Comparison of ENCODE assay signal across 8 mouse cellular contexts in genomic region chr3:65659620-65659932, GRCm38 (mm10). TPM values are rescaled to one million over a fixed set of nuclear protein-coding genes. Genes with fewer than 3 reads are reported as not detected.
DNase-seq lines count a peak whose midpoint lies in the region; ATAC-seq and TF ChIP-seq lines count a peak whose summit lies in the region.

No protein-coding gene starts in this region.

- H3K9ac ChIP-seq in forebrain, embryonic 14.5 days (ENCODE audit: low read length) = peak overlapping the region; percentile 76
- H3K9ac ChIP-seq in liver, embryonic 15.5 days = peak overlapping the region; percentile 39

- no peaks in the 10 kb centered on the region for H3K9me3 ChIP-seq in heart, embryonic 10.5 days
- H3K9me3 ChIP-seq in E14TG2a.4 (ENCODE audit: low read length) = peaks cover 12% of the 10 kb centered on the region
- no peaks in the 10 kb centered on the region for H3K9me3 ChIP-seq in forebrain, embryonic 14.5 days (replicated peaks; ENCODE audit: control insufficient read depth, low read length)
- no peaks in the 10 kb centered on the region for H3K9me3 ChIP-seq in liver, embryonic 15.5 days (replicated peaks)

- H3K4me3 ChIP-seq in heart, embryonic 10.5 days = peak overlapping the region; percentile 80
- H3K4me3 ChIP-seq in E14TG2a.4 (replicated peaks; ENCODE audit: low read length) = peak overlapping the region; percentile 89
- H3K4me3 ChIP-seq in forebrain, embryonic 14.5 days (ENCODE audit: low read depth, low read length) = peak overlapping the region; percentile 57
- H3K4me3 ChIP-seq in liver, embryonic 15.5 days (replicated peaks) = peak overlapping the region; percentile 60

- TF ChIP-seq CTCF in E14TG2a.4 (conservative IDR thresholded peaks at IDR 0.05; ENCODE audit: low read length) = no peak

- peak overlapping the region; percentile 98 for H3K27ac ChIP-seq in heart, embryonic 10.5 days
- H3K27ac ChIP-seq in forebrain, embryonic 14.5 days (ENCODE audit: low read depth, low read length) = no peak overlapping the region
- H3K27ac ChIP-seq in liver, embryonic 15.5 days (replicated peaks) = 0 out of 2 replicates have a peak overlapping the region, but pooled peaks have one; percentile 6

- peak overlapping the region; percentile 88 for H3K4me2 ChIP-seq in forebrain, embryonic 14.5 days (ENCODE audit: low read length)
- peak overlapping the region; percentile 77 for H3K4me2 ChIP-seq in liver, embryonic 15.5 days

- H3K4me1 ChIP-seq in heart, embryonic 10.5 days = peaks cover 11% of the 10 kb centered on the region; the same call in 1 of the 2 replicates
- H3K4me1 ChIP-seq in E14TG2a.4 (replicated peaks; ENCODE audit: low read depth, low read length) = peaks cover 74% of the 10 kb centered on the region
- H3K4me1 ChIP-seq in forebrain, embryonic 14.5 days (ENCODE audit: control insufficient read depth, insufficient read depth, low read length) = peaks cover 12% of the 10 kb centered on the region
- peaks cover 10% of the 10 kb centered on the region; the same call in 1 of the 2 replicates for H3K4me1 ChIP-seq in liver, embryonic 15.5 days (replicated peaks)

- no peaks in the 10 kb centered on the region for H3K36me3 ChIP-seq in heart, embryonic 10.5 days
- peaks cover 11% of the 10 kb centered on the region; the same call in 1 of the 2 replicates for H3K36me3 ChIP-seq in E14TG2a.4 (ENCODE audit: insufficient read depth, low read length)
- H3K36me3 ChIP-seq in forebrain, embryonic 14.5 days (ENCODE audit: control insufficient read depth, insufficient read depth, low read length) = no peaks in the 10 kb centered on the region
- H3K36me3 ChIP-seq in liver, embryonic 15.5 days (replicated peaks) = no peaks in the 10 kb centered on the region

- no peak; the same call in 1 of the 2 replicates for ATAC-seq in forebrain, embryonic 14.5 days
- ATAC-seq in liver, embryonic 15.5 days (ENCODE audit: insufficient read depth) = no peak
- no peak for ATAC-seq in inflammation-experienced regulatory T-cells, adult 6 months

- WGBS in heart, embryonic 10.5 days = 3% methylated on average over 9 of the region's 9 CpGs
- WGBS in forebrain, embryonic 14.5 days = 1% methylated on average over 9 of the region's 9 CpGs
- 6% methylated on average over 9 of the region's 9 CpGs for WGBS in liver, embryonic 15.5 days (ENCODE audit: insufficient replicate concordance)

- no peak for DNase-seq in heart, embryonic 10.5 days (ENCODE audit: low spot score)
- no peak for DNase-seq in heart, adult 18-20 months
- DNase-seq in forebrain, embryonic 14.5 days (ENCODE audit: low spot score) = peak; percentile 42
- DNase-seq in gastrocnemius, adult 18-20 months (ENCODE audit: low spot score) = no peak
- DNase-seq in right cerebral cortex, postnatal 25 days = no peak

- H3K27me3 ChIP-seq in heart, embryonic 10.5 days (ENCODE audit: insufficient read depth, poor library complexity, severe bottlenecking) = peaks cover 13% of the 10 kb centered on the region
- no peaks in the 10 kb centered on the region for H3K27me3 ChIP-seq in E14TG2a.4 (ENCODE audit: insufficient read depth, low read length)
- peaks cover 7% of the 10 kb centered on the region; the same call in 1 of the 2 replicates for H3K27me3 ChIP-seq in forebrain, embryonic 14.5 days (replicated peaks; ENCODE audit: control insufficient read depth, insufficient read depth, low read length)
- peaks cover 53% of the 10 kb centered on the region for H3K27me3 ChIP-seq in liver, embryonic 15.5 days

RNA-seq across cellular contexts. Expression of gene Lekr1, which starts 6.5 kb away (rescaled TPM):
- 4.0 and 5.3 TPM in 2 replicates for polyA plus RNA-seq in heart, embryonic 10.5 days (2016; fragmentation: Nextera tagmentation; extraction: Ambion mirVana)
- total RNA-seq in heart, adult 18-20 months (2021) = 1 to 10 TPM; 2.5 to 2.7 TPM
- 5.5 and 7.6 TPM in 2 replicates for polyA plus RNA-seq in forebrain, embryonic 14.5 days (2014; fragmentation: Nextera tagmentation; extraction: Ambion mirVana)
- polyA plus RNA-seq in liver, embryonic 15.5 days (2015; fragmentation: Nextera tagmentation; extraction: Ambion mirVana) = 0.85 and 0.88 TPM in 2 replicates
- under 1 TPM; 0.41 to 0.52 TPM for total RNA-seq in gastrocnemius, adult 18-20 months (2021)
- polyA plus RNA-seq in inflammation-experienced regulatory T-cells, adult 6 months (2017; shearing (Covaris generic)) = under 1 TPM; 0.44 to 0.55 (median 0.49) TPM
